Mouse (Mus musculus) embryo, embryonic 11 days (tissue): ENCODE measurements at regions not wholly inside any gene's neighbourhood (a gene's known extent, or its start where the extent isn't known, plus 50 kb on each side); places are given as distances from the start of the nearest gene placed in this dataset.

Experiments
- DNase-seq: peaks from one replicate; pipeline ENCODE4 v3.0.0-alpha.2; 2015

DNA sequence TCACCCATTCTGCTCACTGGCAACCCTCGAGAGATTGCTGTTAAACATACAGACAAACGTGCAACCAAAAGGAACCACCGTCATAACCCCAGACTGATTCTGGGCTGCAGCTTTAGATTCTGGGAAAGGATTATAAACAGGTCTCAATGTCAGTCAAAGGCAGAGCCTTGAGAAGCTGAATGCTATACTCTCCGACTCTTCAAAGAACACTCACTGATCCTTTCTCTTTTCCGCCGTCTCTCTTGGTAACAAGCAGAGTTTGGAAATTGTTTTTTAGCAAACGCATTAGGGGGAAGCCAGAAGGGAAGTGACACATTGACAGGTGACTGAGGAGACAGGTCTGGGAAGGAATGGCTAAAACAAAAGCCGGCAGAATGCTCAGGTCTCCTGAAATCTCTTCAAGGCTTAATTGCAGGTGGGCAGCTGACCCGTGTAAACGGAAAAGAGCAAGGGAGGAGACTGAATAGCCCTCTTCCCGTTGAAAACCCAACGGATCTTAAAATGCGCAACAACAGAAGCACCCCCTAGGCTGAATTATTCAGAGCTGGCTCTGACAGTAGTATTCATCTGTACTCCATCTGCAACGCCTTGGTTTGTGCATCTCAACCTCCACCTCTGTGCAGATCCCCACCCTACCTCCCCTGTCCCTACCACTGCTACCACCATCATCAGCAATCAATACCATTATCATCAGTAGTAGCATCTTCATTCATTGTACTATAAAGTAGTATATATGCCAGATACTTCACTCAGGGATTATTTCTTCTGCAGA lies 219.6 kb downstream of the Tmem38b start:
- no peak for DNase-seq

DNA sequence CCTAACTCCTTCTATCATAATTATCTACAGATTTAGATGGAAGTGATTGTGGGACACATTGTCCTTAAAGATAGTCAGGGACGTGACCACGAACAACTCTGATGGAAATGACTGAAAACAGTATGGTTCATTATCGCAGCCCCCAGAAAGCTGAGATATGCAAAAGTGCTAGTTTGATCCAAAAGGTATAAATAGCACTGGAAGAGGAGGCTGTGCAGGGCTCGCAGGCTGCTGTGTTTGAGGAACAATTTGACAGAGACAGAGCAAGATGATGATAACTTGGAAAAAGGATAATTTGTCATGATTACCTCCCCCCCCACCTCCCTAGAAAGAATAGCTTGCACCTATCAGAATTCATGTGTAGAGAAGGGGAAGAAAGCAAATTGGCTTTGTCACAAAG lies 238.5 kb downstream of the Tmem38b start:
- DNase-seq = no peak

DNA sequence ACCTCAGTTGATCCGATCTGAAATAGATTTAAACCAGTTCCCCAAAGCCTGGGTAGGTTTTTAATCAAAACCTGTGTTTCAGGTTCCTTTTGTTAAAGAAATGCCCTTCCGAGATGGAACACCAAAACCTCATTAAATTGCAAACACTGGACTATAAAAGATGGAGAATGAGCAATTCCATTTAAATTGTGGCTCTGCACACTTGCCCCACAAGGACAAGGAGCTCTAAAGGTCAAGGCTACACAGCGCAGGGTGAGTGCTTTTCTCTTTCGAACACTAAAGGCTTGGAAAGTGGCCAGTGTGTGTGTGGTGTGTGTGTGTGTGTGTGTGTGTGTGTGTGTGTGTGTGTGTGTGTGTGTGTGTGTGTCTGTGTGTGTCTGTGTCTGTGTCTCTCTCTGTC lies 246.1 kb downstream of the Tmem38b start:
- peak; percentile 14 for DNase-seq

DNA sequence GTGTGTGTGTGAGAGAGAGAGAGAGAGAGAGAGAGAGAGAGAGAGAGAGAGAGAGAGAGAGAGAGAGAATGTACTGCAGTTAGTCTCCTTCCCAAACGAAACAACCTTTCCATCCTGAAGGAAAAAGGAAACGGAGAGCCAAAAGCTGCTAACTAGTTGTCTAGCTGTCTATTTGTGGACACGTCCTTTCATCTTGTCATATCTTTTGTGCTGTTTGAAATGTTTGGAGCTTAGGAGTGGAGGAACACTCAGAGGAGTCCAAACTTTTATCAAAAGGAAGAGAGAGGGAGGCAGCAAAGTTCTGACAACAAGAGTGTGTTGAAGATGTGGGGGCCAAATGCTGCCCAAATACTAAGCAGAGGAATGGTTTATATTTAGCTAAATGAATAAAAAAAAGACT lies 246.6 kb downstream of the Tmem38b start:
- DNase-seq = no peak

DNA sequence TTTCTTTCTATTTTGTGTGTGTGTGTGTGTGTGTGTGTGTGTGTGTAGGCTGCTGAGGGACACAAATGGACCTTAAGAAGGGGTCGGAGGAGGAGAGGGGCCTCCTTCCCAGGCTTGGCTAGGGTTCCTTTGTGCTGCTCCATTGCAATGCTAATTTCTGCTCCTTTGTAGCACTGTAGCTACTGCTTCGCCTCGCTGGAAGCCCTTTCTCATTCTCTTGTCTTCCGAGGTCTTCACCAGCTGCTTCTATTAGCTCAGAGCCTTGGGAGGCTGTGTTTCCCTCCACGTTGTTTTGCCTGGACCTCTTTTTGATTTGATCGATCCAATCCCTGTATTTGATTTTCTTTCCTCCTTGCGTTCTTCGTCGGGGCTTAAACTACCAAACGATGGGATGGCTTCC lies 247.1 kb downstream of the Tmem38b start:
- DNase-seq = peak; percentile 72

DNA sequence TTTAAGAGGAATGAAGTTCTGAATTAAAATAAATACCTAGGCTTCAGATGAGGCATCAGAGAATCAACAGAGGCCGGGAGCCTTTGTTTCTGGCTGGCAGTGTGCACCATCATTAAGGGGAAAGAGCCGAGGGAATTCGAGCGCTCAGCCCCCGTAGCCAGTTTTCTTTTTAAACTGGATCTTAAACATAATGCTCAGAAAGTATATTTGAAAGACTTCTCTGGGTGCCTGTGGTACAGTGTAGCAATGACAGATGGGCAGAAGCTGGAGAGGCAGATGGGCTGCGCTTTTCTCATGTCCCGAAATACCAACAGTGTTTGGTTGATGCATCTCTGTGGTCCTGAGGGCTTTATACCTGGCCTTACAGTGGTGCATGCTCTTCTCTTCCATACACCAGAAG lies 247.6 kb downstream of the Tmem38b start:
- peak; percentile 11 for DNase-seq

DNA sequence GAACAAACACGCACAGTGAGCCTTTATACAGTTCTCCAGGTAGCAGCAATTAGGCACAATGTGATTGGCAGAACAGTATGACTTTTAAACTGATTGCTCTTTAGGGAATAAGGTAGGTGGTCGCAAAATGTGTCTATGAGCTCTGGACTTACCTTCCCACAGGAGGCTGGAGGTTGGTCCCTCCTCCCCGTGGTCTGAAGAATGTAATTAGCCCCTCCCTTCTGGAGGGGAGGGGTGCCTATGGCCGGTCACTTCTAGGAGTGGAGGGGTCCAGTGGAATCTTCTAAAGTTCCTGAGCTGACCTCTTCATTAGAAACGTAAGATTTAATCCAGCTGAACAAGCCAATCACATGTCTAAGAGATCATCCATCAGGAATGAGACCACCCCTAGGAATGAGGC lies 248.4 kb downstream of the Tmem38b start:
- DNase-seq = no peak

DNA sequence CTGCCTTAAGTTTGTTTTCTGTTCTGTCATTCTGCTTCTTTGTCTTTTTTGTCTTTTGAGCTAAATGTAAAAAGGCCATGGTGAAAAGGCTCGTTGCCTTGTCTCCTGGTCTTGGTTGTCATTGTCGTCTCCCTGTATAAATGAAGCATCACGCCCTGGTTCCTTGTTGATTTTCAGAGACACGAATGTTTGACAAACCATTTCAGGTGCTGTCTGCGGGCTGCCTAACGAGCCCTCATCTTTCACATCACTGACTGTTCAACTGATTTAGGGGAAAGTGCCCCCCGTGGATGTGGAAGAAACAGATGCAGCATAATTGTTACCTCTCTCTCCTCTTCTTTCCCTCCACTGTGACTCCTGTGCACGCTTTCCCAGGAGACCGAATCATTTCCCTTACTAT lies 254.7 kb downstream of the Tmem38b start:
- DNase-seq = no peak

DNA sequence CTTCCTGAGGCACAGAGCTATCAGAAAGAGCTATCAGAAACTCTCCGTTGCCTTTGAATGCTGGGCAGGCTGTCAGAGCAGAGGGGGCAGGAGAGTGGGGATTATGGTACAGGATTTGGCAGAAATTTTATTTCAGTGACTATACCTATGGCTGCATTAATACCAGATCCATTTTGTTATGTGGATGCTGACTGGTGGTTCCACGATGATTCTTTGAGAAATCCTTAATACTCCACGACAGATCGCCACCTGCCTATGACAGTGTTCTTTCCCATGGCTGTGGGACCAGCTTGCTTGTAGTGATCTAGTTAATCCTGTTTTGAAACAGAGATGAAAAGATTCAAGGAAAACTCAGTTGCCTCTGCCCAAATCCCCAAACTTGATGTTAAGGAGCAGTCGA lies 255.6 kb downstream of the Tmem38b start:
- DNase-seq = no peak

DNA sequence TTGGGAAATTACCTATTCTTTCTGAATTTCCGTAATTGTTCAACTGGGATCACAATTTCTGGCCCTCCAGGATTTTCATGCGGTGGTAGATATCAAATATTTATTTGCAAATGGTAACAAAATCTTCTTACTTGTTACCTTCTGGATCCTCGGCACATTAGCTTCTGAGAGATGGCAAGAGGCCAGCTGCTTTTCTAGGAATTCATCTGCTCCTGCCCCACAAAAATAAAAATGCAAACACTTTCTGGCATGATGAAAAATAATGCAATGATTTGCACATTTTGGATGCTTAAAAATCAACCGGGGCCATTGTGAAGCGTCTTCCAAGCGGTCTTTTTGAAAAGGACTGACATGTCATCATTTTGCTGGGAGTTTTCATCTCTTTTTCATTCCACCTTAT lies 258.9 kb downstream of the Tmem38b start:
- no peak for DNase-seq

DNA sequence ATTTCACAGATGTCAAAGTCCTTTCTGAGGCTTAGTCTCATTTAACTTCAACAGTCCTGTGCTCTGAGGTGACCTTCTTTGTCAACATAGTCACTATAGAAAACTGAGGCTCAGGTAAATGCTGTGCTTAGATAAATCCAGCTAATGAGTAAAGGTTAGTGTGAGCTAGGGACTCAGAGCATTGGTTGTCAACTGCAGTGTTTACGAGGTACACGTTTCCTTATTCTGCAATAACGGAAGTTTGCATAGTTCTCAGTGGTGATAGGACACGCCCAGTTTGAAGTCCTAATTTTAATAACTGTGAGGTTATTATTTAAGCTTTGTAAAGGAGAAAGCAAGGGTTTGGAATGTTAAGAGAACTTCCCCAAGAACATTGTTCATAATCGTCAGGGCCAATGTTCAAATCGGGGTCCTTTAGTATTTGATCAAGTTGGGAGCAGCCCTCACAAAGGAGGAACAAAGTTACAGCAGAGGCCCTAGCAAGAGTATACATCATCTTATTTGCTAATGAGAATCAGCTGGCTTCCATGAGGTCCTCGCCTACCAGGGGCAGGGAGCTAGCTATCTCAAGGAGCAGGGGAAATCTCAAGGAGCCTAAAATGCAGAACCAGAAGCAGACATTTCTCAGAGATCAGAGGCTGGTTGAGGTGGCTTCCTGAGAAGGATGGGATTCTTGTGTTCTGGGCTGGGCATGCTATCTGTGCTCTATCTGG lies 268.6 kb downstream of the Tmem38b start:
- no peak for DNase-seq

DNA sequence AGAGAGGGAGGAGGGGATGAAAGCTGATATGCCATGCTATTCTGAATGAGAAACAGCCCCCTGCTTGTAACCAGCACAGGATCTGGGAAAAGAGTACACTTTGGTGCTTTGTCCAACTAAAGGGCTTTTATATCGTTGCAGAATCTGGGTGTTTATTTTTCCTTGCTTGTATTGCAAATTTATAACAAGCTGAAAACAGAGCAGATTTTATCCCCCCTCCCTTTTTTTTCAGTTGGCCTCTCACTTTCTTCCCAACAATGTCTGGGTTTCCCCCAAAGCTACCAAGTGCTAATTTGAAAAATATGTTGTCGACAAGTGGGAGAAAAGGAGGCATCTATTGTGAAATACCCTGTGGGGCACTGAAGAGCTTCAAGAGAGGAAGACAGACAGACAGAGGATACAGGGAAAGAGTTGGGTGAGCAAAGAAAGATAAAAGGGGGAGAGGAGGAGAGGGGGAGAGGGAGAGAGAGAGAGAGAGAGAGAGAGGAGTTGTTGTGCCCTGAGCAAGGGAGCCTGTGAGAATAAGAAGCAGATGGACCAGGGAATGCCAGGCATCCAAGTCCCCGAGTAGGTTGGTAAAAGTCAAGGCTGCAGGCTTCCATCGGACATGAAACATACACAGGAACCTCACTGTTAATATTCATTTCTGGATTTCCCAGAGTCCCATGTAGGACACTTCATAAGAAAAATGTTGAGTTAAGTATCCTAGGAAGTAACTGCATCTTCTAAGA lies 269.5 kb downstream of the Tmem38b start:
- DNase-seq = peak; percentile 28

DNA sequence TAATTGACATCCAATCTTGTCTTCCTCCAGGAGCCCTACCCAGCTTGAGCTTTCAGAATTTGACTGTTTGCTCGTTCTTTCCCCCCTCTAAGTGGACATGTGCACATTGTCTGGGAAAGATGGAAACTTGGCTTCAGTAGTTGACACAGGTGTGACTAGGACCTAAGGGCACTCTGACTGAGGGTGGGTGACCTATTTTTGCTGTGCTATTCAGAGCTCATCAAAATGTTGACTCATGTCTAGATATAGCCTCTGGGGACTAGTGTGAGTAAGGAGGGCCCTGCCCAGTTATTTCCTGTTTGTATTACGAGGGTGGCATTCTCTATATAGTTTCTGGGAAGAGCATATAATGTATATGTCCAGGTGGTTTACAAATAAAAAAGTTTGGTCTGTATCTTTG lies 271.7 kb downstream of the Tmem38b start:
- DNase-seq = no peak

DNA sequence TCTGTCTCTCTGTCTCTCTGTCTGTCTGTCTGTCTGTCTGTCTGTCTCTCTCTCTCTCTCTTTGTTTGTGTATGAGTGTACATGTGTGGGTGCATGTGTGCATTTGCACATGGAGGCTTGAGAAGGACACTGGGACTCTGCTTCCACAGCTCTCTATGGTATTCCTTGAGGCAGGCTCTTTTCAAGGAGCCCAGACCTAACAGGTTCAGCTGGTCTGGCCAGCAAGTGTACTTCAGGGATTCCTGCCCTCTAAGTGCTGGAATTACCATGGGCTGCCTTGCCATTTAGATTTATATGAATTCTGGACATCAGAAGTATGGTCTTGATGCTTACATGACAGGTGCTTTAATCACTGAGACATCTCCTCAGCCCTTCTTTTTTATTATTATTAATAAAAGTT lies 274.4 kb downstream of the Tmem38b start:
- DNase-seq = no peak

DNA sequence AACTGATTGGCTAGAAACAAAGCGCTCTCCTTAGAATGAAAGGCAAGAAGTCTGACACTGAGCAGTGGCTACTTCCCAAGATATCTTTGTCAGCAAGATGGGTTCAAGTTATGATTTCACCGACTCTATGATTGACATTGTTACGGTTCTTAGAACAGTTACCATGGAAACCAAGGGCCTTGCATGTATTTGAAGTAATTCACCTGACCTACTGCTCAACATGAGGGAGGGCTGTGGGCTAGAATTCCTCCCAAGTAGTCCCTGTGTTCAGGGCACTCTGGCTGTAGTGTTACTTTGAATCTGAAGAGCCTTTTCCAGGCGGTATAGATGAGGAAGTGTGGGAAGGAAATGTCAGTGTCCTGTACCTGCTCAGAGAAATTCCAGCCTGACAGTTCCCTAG lies 281.1 kb downstream of the Tmem38b start:
- no peak for DNase-seq

DNA sequence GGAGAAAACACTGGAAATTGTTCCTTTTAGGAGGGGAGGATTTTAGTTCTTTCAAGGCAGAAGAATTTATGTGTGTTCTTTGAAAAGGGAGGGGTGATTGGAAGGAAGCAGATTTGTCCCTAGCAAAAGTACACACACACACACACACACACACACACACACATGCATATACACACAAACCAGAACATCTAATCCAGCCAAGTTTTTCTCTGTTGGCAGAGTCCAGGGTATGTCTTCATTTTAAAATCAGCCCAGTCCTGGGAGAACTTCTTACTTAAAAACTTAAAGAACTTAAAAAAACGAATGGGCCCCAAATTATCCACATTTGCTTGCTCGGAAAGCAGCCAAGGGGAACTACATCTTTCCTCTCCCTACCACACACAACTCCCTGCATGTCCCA lies 290.5 kb downstream of the Tmem38b start:
- no peak for DNase-seq

DNA sequence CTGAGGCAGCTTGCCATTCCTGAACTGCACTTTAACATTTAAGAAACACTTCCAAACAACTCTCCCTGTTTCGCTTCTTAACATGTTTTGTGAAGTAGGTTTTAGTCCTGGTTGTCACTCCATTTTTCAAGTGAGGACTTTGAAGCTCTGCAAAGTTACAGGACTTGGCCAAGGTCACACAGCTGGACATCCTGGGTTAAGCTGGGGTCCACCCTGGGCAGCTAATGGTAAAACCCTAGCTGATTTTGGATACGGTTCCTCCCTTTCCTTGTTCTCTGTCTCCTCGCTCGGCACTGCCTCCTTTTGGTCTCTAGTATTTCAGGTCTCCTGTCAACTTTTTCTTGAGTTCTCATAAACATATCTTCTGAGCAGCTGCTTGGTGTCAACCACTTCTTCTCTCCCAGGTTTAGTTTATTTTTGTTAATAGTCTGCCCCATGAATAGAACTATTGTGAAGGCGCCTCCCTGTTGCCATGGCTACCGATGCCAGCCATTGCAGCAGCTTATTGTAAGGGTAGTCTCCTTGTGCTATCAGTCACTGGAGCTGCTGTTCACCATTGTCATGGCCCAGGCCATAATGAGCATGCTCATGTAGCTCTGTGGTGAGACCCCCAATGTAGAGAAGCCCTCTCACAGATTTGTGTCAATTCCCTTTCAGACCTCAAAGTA lies 292.5 kb downstream of the Tmem38b start:
- DNase-seq = peak; percentile 65

DNA sequence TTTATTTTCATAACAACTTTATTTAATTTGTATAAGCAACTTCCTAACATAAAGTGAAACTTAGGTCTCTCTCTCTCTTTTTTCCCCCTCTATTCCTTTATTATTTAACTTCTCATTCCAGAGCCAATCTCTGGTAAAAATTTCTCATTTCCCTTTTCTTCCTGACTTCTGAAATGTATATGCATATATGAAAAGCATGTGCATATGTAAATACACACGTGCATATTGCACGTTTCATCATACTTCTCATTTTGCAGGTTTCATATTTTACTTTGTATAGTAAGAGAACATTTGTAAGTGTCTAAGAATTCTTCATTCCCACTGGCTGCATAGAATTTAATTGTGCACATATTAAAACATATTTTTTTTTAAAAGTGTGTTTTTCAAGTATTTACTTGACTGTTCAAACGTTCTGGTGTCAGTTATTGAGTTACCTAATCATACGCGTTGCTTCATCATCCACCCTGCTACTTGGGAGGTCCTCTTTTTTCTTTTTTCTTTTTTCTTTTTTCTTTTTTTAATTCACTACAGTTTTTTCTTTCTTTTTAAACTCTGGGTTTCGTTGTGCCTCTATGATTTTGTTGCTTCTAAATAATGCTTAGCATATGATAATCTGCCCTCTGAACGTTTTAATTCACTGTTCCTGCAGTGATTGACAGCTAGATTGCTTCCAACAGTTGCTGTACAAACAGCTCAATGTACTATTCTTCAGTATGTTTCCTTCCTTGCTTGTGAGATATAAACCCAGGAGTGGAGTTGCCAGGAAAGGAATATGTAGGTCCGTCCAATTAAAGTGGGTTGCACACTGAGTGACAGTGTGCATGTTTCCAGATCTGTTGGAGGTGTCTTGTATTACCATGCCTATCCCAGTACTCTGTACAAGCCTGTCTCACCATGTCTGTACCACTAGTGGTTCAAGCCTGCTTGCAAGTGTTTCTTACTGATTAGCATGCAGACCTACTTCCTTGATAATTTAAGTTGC lies 303.2 kb downstream of the Tmem38b start:
- no peak for DNase-seq

DNA sequence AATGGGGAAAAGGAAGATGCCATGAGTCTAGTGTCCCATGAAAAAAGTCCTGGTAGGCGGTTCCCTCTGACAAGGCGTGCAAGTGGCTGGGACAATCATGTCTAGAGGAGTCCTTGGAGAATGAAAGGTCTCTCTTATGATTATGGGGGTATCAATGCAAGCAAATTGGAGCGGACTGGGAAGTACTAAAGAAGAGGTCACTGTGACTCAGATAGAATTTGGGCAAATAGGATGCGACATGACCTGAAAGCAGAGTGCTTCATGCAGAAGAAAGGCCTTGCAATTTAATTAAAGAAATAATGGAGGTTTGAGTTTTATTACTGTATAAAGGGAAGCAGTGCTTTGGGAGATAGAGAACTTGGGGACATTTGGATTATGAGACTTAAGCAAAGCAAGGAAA lies 330.3 kb downstream of the Tmem38b start:
- DNase-seq = no peak

DNA sequence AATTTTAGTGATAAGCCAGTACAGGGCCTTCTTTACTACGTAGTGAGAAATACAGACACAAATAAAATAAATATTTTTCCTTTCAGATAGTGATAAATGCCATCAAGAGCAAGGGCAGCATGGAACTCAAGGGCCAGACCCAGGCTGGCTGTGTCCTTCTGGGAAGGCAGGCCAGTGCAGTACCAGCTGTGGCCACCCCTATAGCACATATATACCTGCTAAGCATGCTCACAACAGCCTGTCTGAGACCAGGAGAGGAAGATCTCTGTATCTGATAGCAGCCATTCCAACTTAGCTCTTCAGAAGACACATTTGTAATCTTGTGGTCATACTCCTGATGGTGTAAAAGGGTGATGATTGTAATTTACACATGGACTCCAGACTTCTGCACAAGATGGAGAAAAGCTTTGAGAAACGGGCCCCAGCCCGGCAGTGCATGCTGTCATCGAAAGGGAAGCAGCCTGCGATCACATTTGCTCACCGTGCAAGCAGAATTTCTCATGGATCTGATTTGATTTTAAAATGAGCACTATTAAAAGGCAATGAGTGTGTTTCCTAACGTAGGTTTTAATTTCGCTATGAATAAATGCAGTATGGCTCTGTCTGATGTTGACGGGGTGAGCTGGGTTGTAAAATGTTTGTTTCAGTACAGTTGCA lies 335.6 kb downstream of the Tmem38b start:
- DNase-seq = no peak

DNA sequence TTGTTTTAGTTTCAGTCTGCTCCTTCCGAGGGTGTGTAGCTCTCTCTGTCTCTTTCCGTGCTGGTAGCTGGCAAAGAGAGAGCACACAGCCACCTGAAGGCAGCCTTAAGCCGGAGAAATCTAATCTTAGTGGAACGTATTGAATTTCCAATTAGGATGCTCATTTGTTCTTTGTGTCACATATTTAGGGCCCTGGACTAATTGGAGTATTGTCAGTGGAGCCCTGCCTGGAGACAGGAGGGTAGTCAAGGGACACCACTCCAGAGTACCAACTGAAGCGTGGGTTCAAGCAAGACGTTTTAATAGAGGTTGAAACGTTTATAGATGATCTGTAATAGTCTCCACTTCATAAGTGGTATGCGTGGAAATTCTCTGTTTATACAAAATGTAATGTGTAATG lies 336.5 kb downstream of the Tmem38b start:
- DNase-seq = no peak
